Mouse (Mus musculus) bone marrow, adult 2 months (tissue): ENCODE measurements around the gene Nufip1.

Experiments used
- CTCF ChIP-seq: fragments of 200-500 bp; IDR thresholded peaks from 2 replicates; pipeline ENCODE4 v1.5.1; 2011; ENCODE audit warnings: low read length, control low read depth; ENCODE audit not compliant: control insufficient read depth, insufficient read depth
- POLR2A ChIP-seq: fragments of 200-500 bp; IDR thresholded peaks from 2 replicates; pipeline ENCODE4 v1.6.1; 2011; ENCODE audit warnings: low read depth, mild to moderate bottlenecking, control low read depth, low read length, borderline replicate concordance; ENCODE audit not compliant: control insufficient read depth

DNA sequence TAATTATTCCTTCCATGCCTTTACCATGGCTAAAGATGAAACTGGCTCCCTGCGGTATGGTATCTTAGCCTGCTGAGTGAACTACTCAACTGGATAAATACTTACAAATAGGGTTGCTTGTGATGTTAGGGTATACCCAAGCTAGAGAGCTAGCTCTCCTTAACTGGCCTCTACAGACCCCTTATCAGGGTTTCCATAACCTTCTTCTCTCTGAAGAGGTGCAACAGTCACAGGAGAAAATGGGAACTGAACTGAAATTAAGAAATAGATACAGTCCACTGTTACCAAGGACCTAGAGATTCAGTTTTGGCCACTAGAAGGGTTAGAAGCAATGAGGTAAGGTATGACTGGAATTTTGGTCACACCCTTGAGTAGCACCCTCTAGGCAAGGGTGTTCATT is 34.6 kb downstream of the Nufip1 start:
- no peak for TF ChIP-seq CTCF
- TF ChIP-seq POLR2A: no peak
